Mouse (Mus musculus): Measurements from ENCODE around the gene Slc5a4b. TPM values are rescaled to one million over a fixed set of nuclear protein-coding genes. Genes with fewer than 3 reads are reported as not detected.

The Slc5a4b gene
- polyA plus RNA-seq, 1 experiment from 2014 or later = not detected

DNA sequence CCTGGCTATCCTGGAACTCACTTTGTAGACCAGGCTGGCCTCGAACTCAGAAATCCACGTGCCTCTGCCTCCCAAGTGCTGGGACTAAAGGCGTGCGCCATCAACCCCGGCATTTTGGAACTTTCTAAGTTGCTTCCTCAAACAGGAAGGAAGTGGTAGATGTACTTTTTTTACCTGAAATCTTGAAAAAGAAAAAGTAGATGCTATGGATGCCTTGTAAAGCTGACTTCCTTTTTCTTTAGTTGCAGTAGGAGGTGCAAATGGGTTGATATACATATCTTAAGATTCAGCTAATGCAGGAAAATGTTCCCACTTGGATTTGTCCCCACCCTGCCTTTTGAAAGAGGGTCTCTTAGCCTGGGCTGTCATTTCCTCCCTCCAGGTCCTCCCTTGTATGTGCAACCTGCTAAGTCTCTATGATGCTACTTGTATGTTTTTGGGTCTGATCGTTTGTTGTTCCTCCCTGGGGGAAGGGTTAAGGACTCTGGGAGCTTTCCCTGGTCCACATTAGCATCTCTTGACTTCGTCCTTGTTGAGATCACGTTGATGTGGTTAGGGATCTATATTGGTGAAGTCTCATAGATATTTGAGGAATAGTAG lies 76.7 kb downstream of the Slc5a4b start:
- Histone ChIP-seq H3K4me2 (peak overlapping the region; percentile 78; the same call in 1 of the 2 replicates), H3K36me3 (ENCODE audit: poor library complexity, severe bottlenecking) (peaks cover 32% of the 10 kb centered on the region)

DNA sequence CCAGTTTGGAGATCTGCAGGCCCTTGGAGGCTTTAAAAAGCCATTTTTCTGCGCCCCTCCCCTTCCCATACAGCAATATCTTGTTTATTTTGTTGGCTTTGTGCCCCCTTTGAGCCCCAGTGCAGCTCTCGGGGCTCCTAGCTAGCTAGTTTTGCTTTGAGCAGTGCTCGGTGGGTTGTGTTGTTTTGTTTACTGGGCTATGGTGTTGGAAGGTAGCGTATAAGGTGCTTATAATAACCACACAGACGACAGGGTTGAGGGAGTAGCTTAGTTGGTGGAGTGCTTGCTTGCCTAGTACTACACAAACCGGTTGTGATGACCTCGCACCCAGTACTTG lies 77.7 kb downstream of the Slc5a4b start:
- no peak for ATAC-seq
- H3K36me3 ChIP-seq (ENCODE audit: poor library complexity, severe bottlenecking) = peaks cover 22% of the 10 kb centered on the region
- peak overlapping the region; percentile 51; the same call in 1 of the 2 replicates for H3K27ac ChIP-seq
- peak overlapping the region; percentile 90 for H3K4me3 ChIP-seq
- H3K9me3 ChIP-seq (replicated peaks) = no peaks in the 10 kb centered on the region
- H3K4me1 ChIP-seq = peaks cover 14% of the 10 kb centered on the region
- peak overlapping the region; percentile 78 for H3K4me2 ChIP-seq
- H3K9ac ChIP-seq = peak overlapping the region; percentile 94
- whole genome bisulfite sequencing = 21% methylated on average over 7 of the region's 7 CpGs
- no peaks in the 10 kb centered on the region for H3K27me3 ChIP-seq

More for the DNA sequence above, 76.7 kb downstream of the Slc5a4b start:
- ATAC-seq = no peak
- Histone ChIP-seq H3K9ac (no peak overlapping the region), H3K27ac (no peak overlapping the region), H3K4me1 (peaks cover 14% of the 10 kb centered on the region), H3K27me3 (no peaks in the 10 kb centered on the region), H3K9me3 (replicated peaks) (no peaks in the 10 kb centered on the region), H3K4me3 (no peak overlapping the region)
- 94% methylated on average over 8 of the region's 8 CpGs for WGBS

DNA sequence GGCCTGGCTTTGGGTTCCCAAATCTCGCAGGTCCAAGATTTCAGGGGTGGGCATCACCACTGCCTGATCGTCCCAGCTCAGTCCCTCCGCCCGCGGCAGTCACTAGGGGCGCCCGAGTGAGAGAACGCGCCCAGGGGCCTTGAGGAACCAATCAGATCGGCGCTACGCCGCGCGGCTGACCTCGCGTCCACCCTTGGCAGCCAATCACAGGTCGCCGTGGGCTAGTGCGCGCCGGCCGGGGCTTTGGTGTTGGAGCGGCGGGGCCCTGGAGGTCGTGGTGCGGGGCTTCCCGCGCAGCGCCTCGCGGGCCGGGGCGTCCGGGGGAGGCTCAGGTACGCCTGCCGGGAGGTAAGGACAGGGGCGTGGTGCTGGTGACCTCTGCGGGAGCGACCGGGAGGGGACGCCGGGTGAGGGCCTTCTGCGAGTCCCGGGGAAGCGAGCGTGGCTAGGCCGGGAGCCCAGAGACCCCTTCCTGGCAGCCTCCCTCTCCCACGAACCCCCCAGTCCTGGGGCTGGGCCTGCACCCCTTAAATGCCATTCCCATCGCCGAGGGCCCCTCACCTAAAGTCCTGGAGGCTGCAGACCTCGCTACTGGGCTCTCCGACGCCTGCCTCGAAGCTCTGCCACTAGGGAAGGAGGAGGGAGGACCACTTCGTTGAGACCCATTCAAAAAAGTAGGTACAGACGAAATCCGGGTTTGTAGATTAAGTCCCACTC lies 78.2 kb downstream of the Slc5a4b start, which contains the start of gene Zfp280b:
TSS of gene Zfp280b (plus strand) at position 249 of the 717 bp plus-strand sequence.
- Histone ChIP-seq H3K4me1 (peaks cover 14% of the 10 kb centered on the region), H3K9me3 (replicated peaks) (no peaks in the 10 kb centered on the region), H3K4me3 (peak within 1 kb of the TSS; percentile 90), H3K4me2 (peak within 1 kb of the TSS; percentile 78), H3K9ac (peak within 1 kb of the TSS; percentile 94), H3K36me3 (ENCODE audit: poor library complexity, severe bottlenecking) (peaks cover 17% of the 10 kb centered on the region), H3K27me3 (no peaks in the 10 kb centered on the region), H3K27ac (peak within 1 kb of the TSS; percentile 51)
- peak; percentile 99 for ATAC-seq
- WGBS = under 1% methylated on average over 53 of the region's 58 CpGs

DNA sequence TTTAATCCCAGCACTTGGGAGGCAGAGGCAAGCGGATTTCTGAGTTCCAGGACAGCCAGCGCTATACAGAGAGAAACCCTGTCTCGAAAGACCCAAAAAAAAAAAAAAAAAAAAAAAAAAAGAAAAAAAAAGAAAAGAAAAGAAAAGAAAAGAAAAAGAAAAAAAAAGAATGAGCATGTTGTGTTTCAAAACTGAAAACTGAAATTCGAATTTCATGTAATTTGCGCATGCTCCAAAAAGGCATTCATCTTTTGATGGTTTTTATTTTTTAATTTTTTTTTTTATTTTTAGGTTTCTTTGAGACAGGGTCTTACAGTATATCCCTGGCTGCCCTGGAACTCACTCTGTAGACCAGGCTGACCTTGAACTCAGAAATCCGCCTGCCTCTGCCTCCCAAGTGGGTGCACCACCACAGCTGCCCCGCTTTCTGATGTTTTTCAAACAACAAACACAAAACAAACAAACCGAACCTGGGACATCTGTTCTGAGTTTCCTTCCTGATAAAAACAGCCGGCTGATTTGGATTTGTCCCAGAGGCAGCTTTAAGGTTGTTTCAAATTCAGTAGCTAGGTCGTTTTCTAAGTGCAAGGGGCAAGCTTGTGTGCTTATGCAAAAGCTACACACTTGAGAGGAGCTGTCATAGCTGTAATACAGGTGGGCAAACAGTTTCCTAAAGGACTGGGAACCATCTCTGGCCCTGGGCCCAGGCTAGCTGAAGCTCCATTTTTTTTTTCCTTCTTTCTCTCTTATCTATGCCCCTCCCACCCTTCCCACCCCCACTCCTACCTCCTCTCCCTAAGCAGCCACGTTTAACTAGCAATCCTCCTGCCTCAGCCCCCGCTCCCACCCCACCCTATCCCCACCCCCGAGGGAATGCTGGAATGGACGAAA lies 79.0 kb downstream of the Slc5a4b start:
- peak overlapping the region; percentile 49 for H3K27ac ChIP-seq
- peak overlapping the region; percentile 78 for H3K4me2 ChIP-seq
- no peaks in the 10 kb centered on the region for H3K9me3 ChIP-seq (replicated peaks)
- H3K9ac ChIP-seq = peak overlapping the region; percentile 94
- H3K27me3 ChIP-seq = no peaks in the 10 kb centered on the region
- H3K4me3 ChIP-seq = peak overlapping the region; percentile 90
- WGBS = 56% methylated on average over 14 of the region's 14 CpGs
- ATAC-seq = no peak; the same call in 1 of the 2 replicates
- H3K4me1 ChIP-seq = peaks cover 14% of the 10 kb centered on the region
- H3K36me3 ChIP-seq (ENCODE audit: poor library complexity, severe bottlenecking) = peaks cover 9% of the 10 kb centered on the region

DNA sequence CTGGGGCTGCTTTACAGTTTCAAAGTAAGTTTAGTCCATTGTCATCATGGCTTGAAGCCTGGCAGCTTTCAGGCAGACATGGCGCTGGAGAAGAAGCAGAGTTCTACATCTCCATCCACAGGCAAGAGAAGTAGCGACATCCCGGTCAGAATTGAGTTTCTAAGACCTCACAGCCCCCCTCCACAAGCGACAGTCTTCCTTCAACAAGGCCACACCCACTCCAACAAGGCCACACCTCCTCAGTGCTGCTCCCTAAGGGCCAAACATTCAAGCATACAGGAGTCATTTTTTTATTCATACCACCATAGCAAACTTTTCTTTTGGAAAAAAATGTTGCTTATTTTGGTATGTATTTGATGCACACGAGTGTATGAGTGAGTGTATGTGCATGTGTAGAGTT lies 80.3 kb downstream of the Slc5a4b start:
- Histone ChIP-seq H3K4me3 (no peak overlapping the region), H3K4me1 (peaks cover 14% of the 10 kb centered on the region), H3K27ac (no peak overlapping the region), H3K36me3 (ENCODE audit: poor library complexity, severe bottlenecking) (peaks cover 4% of the 10 kb centered on the region; the same call in 1 of the 2 replicates), H3K9ac (no peak overlapping the region), H3K27me3 (no peaks in the 10 kb centered on the region), H3K9me3 (replicated peaks) (no peaks in the 10 kb centered on the region), H3K4me2 (no peak overlapping the region)
- ATAC-seq = no peak
- WGBS = 62% methylated on average over 5 of the region's 5 CpGs

GRCm38 (mm10) chr10:76029276-76029675 lies 81.5 kb downstream of the Slc5a4b start:
- WGBS = 52% methylated on average over 5 of the region's 5 CpGs
- H3K4me2 ChIP-seq = no peak overlapping the region
- no peak overlapping the region for H3K4me3 ChIP-seq

GRCm38 (mm10) chr10:76028396-76028795 lies 82.4 kb downstream of the Slc5a4b start:
- WGBS = 76% methylated on average over 9 of the region's 9 CpGs
- Histone ChIP-seq H3K27me3 (no peaks in the 10 kb centered on the region), H3K9me3 (replicated peaks) (peaks cover 7% of the 10 kb centered on the region; the same call in 1 of the 2 replicates), H3K27ac (no peak overlapping the region), H3K9ac (no peak overlapping the region), H3K4me3 (no peak overlapping the region), H3K4me2 (no peak overlapping the region), H3K36me3 (ENCODE audit: poor library complexity, severe bottlenecking) (no peaks in the 10 kb centered on the region), H3K4me1 (peaks cover 6% of the 10 kb centered on the region)
- ATAC-seq = no peak

More at GRCm38 (mm10) chr10:76029276-76029675, 81.5 kb downstream of the Slc5a4b start:
- Histone ChIP-seq H3K4me1 (peaks cover 14% of the 10 kb centered on the region), H3K27me3 (no peaks in the 10 kb centered on the region), H3K9ac (no peak overlapping the region), H3K9me3 (replicated peaks) (peaks cover 7% of the 10 kb centered on the region; the same call in 1 of the 2 replicates), H3K27ac (no peak overlapping the region), H3K36me3 (ENCODE audit: poor library complexity, severe bottlenecking) (no peaks in the 10 kb centered on the region)
- ATAC-seq = no peak

DNA sequence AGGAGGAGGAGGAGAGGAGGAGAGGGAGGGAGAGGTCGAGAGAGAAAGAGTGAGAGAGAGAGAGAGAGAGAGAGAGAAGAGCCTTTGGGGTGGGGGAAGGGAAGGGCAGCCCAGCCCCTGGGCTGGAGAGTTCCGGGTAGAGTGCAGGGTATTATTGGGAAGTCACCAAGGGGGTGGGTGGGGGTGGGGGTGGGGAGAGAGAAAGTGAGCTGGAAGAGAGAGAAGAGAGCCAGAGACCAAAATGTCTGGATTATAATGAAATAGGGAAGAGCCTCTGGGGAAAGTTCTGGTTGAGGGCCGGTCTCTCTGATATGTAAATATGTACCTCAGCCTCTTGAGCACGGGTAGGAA lies 82.8 kb downstream of the Slc5a4b start:
- ATAC-seq = no peak
- Histone ChIP-seq H3K4me3 (no peak overlapping the region), H3K4me2 (no peak overlapping the region), H3K27me3 (no peaks in the 10 kb centered on the region), H3K27ac (no peak overlapping the region), H3K4me1 (peaks cover 2% of the 10 kb centered on the region; the same call in 1 of the 2 replicates), H3K9ac (no peak overlapping the region), H3K36me3 (ENCODE audit: poor library complexity, severe bottlenecking) (no peaks in the 10 kb centered on the region), H3K9me3 (replicated peaks) (peaks cover 7% of the 10 kb centered on the region; the same call in 1 of the 2 replicates)
- WGBS = 31% methylated on average over 4 of the region's 4 CpGs

DNA sequence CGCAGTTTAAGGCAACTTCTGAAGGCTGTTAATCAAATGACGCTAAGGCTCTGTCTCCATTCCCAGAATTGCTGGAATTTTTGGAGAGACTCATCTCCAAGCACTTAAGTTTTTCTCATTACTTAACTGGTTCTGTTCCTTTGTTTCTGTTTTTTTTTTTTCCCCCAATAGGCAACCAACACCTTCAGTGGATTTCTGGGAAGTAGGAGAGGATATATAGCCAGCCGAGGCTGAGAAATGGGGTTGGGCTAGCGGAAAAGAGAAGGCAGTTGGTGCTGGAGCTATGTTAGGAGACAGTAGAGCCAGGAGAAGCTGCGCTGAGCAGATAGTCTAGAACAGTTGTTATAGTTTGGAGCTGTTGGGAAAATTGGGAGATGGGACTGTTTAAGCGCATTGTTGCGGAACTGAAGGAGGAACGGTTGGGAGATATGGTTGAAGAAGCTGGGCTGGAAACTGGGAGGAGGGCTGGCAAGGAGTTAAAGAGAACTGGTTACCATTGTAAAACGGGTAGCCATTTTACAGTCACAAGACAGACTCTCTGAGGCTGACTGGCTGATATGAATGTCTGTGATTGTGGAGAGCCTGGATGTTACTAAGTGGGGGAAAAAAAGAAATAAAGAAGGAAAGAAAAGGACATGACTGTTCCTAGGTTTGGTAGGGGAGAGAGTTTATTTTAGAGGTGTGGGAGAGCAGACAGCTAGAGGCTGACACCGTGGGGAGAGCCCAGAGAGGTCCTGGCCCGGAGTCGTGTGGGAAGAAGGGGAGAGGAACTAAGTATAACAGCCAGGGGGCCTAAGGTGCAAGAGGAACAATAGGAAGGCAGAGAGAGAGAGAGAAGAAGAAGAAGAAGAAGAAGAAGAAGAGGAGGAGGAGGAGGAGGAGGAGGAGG lies 83.4 kb downstream of the Slc5a4b start:
- 64% methylated on average over 12 of the region's 12 CpGs for WGBS
- no peak overlapping the region for H3K27ac ChIP-seq
- peaks cover 7% of the 10 kb centered on the region; the same call in 1 of the 2 replicates for H3K9me3 ChIP-seq (replicated peaks)
- no peaks in the 10 kb centered on the region for H3K27me3 ChIP-seq
- no peak overlapping the region for H3K9ac ChIP-seq
- no peak for ATAC-seq
- H3K4me1 ChIP-seq = no peaks in the 10 kb centered on the region
- no peak overlapping the region for H3K4me2 ChIP-seq
- H3K36me3 ChIP-seq (ENCODE audit: poor library complexity, severe bottlenecking) = no peaks in the 10 kb centered on the region
- H3K4me3 ChIP-seq = no peak overlapping the region

DNA sequence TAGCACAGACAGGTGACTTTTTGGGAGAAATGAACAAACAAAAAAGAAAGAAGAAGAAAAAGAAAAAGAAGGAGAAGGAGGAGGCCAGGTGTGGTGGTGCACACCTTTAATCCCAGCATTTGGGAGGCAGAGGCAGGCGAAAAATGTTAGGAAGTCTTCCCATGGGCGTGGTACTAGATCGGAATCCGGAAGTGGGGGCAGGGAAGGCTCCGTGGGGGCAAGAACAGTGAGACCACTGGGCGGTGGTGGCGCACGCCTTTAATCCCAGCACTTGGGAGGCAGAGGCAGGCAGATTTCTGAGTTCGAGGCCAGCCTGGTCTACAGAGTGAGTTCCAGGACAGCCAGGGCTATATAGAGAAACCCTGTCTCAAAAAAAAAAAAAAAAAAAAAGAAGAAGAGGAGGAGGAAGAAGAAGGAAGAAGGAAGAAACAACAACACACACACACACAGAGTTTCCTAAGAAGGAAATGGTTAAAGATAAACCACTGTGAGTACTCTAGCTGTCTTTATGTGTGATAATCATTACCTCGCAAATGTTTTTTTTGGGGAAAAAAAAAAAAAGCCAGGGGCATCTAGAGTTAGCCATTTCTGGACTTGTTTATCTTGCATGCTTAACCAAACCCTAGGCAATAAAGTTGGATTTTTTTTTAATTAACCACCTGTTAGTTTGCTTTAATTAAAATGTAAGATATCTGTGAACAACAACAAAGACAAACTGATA lies 85.1 kb downstream of the Slc5a4b start:
- Histone ChIP-seq H3K27ac (no peak overlapping the region), H3K9me3 (replicated peaks) (peaks cover 7% of the 10 kb centered on the region; the same call in 1 of the 2 replicates), H3K36me3 (ENCODE audit: poor library complexity, severe bottlenecking) (no peaks in the 10 kb centered on the region), H3K4me1 (no peaks in the 10 kb centered on the region), H3K4me2 (no peak overlapping the region), H3K27me3 (no peaks in the 10 kb centered on the region), H3K4me3 (no peak overlapping the region), H3K9ac (no peak overlapping the region)
- no peak for ATAC-seq
- WGBS = 93% methylated on average over 10 of the region's 10 CpGs

DNA sequence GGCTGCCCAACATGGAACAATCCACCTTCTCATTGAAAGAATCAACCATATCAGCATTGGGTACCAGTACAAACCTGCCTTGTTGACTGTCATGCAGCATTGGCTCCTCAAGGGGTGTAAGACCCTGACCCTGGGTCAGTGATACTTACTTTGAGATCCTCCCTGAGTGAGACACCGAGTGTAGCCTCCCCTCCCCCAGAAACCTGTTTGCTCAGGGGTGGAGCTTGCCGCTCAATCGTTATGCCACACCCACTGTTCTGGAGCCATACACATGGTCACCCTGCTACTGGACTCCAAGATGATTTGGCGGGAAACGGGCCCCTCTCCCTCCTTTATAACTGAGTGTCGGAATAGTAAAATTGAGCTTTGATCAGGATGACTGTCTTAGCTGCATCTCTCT lies 86.8 kb downstream of the Slc5a4b start:
- Histone ChIP-seq H3K27me3 (no peaks in the 10 kb centered on the region), H3K36me3 (ENCODE audit: poor library complexity, severe bottlenecking) (no peaks in the 10 kb centered on the region), H3K4me3 (no peak overlapping the region), H3K9ac (no peak overlapping the region), H3K4me2 (no peak overlapping the region), H3K27ac (no peak overlapping the region), H3K9me3 (replicated peaks) (peaks cover 7% of the 10 kb centered on the region; the same call in 1 of the 2 replicates), H3K4me1 (no peaks in the 10 kb centered on the region)
- no peak for ATAC-seq
- 96% methylated on average over 6 of the region's 6 CpGs for WGBS

Measured in forebrain, embryonic 13.5 days (tissue).